Mouse (Mus musculus): ENCODE data around the gene Crocc2.

- TF ChIP-seq POLR2A (IDR thresholded peaks at IDR 0.05; ENCODE audit: borderline replicate concordance, low read depth, low read length), result no peak
- TF ChIP-seq CTCF (IDR thresholded peaks at IDR 0.05; ENCODE audit: low read depth, low read length), result no peak
Observed at GRCm38 (mm10) chr1:93139713-93140112, 28.8 kb upstream of the Crocc2 start.
